Mouse (Mus musculus) retina, postnatal 7 days (tissue): ENCODE measurements around the gene Pde3a.

Experiments
- DNase-seq: peaks from one replicate; pipeline ENCODE4 v3.0.0-alpha.2; 2012; ENCODE audit warnings: low read depth, low spot score

Gene Pde3a

DNA sequence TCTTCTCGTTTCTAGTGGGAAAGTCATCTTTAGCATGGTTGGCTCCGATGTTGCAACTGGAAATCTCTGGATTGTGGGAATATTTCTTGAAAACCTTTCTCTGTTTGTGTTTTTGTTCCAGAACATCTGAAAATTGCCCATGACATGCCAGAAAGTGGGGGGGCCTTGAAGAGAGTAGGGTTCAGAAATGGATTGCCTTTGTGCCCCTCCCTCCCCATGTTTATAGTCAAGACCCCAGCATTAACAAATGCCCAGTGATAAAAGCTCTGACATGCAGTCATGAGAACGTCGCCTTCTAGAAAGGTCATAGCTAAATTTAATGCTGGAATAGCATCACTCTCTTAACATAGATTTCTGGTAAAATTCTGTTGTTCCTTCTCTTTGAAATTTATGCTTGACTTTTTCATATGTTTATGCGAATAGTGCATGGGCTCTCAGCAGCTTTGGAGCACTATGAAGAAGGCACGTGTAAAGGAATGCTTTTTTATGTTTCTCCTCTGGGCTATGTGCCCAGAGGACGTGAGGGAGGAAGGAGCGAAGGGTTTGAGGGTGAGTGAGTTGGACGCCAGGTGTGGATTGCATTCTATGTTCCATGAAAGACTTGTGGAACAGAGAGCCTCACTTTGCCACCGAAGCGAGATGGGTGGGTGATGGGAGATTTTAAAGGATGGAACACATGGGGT, 19.0 kb downstream of the Pde3a start:
- DNase-seq: no peak

DNA sequence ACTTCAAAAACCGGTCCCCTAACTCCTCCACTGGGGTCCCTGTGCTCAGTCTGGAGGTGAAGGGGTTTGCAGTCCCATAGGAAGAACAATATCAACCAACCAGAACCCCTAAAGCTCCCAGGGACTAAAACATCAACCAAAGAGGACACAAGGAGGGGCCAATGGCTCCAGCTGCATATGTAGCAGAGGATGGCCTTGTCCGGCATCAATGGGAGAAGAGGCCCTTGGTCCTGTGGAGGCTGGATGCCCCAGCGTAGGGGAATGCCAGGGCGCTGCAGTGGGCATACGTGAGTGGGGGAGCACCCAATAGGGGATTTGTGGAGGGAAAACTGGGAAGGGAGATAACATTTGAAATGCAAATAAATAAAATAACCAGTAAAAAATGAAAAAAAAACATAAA, 19.8 kb downstream of the Pde3a start:
- DNase-seq: no peak

DNA sequence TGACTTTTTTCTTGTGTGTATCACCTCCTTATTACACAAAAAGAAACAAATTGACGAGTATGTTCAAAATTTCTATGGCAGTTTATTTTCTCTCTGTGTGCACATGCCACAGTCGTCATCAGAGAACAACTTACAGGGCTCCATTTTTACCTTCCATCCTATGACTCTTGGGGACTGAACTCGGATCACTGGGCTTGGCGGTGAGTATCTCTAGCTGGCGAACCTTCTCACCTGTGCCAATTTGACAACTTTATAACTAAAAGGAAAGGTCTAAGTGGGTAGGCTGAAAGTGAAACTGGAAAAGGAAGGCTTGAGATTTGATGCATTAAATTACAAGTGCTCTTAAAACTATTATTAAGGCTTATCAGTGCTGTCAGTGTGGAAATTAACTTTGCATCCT, 22.1 kb downstream of the Pde3a start:
- DNase-seq: no peak

- DNase-seq: no peak
Measured at GRCm38 (mm10) chr6:141271579-141271978, 22.5 kb downstream of the Pde3a start.

- no peak for DNase-seq
Measured at GRCm38 (mm10) chr6:141273685-141274084, 24.6 kb downstream of the Pde3a start.

- no peak for DNase-seq
Measured at GRCm38 (mm10) chr6:141281685-141282084, 32.6 kb downstream of the Pde3a start.

- DNase-seq: no peak
Measured at GRCm38 (mm10) chr6:141282796-141283195, 33.7 kb downstream of the Pde3a start.

DNA sequence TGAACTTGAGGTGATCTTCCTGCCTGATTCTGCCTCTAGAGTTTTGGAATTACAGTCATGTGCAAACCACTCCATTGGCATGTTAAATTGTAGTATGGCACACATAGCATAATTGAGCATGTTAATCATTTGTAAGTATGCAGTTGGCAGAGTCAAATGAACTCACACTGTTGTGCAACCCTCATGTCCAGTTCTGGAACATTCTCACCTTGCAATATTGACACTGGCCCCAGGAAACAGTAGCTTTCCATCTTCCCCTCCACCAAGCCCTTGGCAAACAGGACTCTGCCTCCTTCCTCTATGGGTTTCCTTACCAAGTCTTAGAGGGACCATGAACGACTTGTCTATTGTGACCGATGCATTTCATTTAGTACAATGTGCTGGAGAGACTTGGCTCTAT, 42.1 kb downstream of the Pde3a start:
- DNase-seq: no peak

DNA sequence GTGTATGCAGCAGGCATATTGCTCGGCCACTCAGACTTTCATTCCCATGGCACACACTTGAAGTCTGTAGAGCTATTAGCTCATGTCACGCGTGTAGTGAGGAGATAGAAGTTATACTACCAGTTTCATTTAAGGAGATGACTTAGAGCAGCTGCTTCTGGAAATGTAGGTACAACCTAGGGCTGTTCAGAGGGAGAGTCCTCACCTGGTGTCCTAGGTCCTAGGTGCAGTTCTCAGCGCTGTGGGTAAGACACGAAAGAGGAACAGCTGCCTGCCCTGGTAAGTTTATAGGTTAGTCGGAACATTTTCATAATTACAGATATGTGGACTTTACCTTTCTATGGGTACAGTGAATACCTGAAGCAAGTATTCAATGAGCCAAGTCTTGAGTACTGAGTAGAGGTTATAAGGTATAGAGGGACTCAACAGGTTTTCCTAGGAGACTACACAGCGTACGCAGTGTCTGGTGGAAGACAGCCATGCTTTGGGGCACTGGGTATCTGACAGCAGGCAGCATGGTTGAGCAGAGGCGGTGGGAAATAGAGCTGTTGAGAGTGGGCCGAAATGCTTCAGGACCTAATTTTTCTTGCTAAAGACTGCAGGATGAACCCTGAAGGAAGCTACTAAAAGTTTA, 43.9 kb downstream of the Pde3a start:
- DNase-seq: no peak

DNA sequence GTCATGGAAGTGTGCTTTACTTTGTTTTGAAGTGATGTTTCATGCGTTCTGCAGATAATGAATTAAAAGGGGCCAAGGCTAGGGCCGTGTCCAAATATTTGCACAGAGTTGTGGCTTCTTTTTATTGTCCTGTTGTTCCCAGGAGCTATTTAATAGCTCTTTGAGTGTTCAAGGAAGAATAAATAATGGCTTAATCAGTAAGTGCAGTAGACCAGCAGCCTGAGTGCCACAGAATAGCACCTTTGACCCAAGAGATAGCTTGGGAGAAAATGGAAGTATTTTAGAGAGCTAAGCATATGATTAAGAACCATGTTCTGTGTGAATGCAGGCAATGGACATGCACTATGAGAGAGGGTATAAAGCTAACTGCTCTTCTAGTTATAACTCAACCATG, 44.4 kb downstream of the Pde3a start:
- no peak for DNase-seq

DNA sequence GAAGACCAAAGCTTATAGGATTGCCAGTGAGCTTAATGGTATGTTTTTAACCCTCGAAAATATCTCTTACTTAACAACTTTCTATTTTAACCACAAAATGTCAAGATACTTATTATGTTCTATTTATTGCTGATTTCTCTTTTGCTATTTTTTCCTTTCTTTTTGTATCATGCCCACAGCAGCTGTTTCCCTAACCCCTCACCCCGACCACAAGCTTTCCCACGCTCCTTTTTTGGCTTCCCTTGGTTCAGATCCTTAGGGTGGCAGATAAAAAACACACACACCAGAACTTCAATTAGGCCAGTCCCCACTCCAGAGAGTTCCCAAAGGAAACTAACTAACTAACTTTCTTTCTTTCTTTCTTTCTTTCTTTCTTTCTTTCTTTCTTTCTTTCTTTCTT, 46.2 kb downstream of the Pde3a start:
- DNase-seq: no peak

- no peak for DNase-seq
Measured at GRCm38 (mm10) chr6:141301750-141302748, 53.0 kb downstream of the Pde3a start.

DNA sequence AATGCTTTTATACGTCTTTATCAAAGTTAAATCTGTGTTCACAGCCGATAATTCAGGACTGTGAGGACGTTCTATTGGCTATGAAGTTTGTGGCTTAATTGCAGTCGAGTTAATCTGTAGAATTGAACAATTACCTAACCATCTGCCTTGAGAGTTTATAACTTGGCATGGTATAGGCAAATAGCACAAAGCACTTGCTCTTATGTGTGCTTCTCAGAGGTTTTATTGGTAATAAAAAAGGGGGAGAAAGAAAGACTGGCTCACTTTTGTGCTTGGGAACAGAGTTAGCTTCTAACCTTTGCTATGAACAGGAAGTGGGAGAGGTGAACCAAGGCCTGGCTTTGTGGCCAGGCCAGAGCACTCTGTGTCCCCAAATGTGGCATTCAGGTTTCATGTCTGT, 53.8 kb downstream of the Pde3a start:
- no peak for DNase-seq

DNA sequence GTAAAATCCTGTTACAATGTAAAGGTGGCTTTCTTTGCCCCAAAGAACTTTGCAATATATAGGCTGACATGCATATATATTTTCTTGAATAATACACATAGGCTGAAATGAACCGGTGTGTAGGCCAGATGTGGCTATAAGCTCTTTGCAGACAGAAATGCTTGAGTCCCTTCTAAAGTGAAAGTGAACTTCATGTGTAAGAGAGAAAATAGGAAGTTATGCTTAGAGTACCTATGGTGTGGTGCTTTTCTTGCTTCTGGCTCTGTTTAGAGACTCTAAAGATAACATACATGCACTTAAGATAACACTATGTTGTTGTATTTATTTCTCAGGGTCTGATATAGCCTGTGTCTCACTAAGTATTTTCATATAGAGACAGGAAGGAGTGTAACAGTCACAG, 58.3 kb downstream of the Pde3a start:
- no peak for DNase-seq

DNA sequence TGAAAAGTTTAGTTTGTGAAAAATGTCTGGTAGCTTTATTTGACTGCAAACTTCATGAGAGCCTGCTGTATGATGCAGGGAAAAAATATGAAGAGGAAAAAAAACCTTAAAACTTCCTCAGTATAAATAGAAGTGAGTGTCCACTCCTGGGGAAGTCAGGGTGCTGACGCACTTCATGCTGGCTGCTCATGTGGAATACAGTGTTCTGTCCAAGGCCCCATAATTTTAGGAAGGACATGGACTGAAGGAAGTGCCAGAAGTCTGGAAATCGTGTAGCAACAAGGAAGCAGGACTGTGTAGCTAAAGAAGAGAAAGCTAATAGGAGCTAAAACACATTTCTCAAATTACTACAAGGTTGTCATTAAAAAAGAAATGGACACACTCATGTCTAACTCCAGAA, 59.4 kb downstream of the Pde3a start:
- DNase-seq: no peak

DNA sequence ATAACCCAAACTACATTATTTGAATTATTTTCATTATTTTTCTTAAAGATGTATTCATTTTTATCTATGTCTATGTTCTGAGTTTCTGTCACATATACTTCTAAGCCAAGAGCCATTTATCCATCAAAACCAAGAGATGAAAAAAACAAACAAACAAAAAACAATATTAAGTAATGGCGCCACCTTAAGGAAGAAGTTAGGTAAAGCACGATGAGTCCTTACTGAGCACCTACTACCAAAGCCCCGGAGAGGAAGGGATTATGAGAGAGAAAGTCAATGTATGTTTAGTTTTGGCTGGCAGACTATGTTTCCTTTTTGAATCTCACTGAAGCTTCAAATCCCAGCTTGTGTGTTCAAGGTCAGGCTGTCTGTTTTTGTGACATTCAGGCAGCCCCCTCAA, 60.8 kb downstream of the Pde3a start:
- DNase-seq: no peak

GRCm38 (mm10) chr6:141310351-141310750, 61.3 kb downstream of the Pde3a start:
- no peak for DNase-seq

DNA sequence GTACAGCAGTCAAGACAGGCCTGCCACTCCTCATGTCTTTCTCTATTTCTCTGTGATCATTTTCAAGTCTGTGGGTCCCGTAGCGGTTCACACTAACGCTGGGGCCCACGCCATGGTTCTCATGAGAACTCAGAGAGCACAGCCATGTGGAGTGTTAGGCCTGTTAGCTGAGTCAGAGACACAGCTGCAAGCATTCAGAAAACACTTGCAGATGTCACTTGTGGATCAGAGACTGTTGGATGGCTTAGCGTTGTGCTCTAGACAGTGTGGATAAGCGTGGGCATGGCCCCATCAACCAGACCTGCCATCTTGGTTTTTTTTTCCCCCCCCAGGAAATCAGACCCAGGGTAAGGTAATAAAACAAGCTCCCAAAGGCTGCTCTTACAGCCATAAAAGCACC, 62.5 kb downstream of the Pde3a start:
- no peak for DNase-seq

DNA sequence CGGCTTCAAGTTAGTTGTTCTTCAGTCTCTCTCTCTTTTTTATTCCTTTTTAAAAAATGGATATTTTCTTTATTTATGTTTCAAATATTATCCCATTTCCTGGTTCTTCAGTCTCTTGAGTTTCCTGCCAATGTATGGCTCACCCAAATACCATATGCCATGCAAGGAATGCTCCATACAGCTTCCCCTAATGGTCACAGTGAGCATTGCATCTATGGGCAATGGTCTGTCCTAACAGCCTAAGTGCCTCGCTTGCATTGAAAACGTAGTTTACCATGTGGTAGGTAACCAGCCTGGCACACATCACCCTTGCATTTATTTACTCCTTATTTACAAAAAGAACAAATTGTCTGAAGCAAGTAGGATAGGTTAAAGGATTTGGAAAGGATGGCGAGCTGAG, 64.0 kb downstream of the Pde3a start:
- no peak for DNase-seq

- DNase-seq: no peak
Measured at GRCm38 (mm10) chr6:141318440-141318839, 69.4 kb downstream of the Pde3a start.

- DNase-seq: no peak
Measured at GRCm38 (mm10) chr6:141321253-141321652, 72.2 kb downstream of the Pde3a start.

DNA sequence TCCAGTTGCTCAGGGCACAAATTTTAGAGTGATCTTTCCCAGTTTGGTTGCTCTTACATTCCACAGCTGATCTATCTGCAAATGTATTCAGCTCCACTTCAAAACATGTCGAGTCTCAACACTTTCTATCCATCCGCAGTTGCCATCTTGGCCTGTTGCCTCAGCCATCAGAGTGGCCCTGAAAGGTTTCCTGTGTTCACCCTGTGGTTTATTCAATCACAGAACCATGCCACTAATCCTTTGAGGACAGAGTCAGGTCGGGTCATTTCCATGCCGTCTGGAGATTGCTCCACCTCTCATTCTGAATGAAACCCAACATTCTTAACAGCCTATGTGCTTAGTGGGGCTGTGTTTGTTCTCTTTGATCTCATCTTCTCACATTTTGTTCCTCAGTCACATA, 73.9 kb downstream of the Pde3a start:
- DNase-seq: no peak
